Mouse (Mus musculus) testis, adult 2 months (tissue): ENCODE data around the gene Adgrv1.

Experiments used
- CTCF ChIP-seq: fragments of 200-500 bp; IDR thresholded peaks from 2 replicates; pipeline ENCODE4 v1.5.1; 2012; ENCODE audit warnings: low read depth, mild to moderate bottlenecking, inconsistent platforms, low read length, moderate library complexity; ENCODE audit not compliant: control insufficient read depth, insufficient read depth, insufficient replicate concordance
- POLR2A ChIP-seq: fragments of 200-500 bp; IDR thresholded peaks from 2 replicates; pipeline ENCODE4 v1.6.1; 2012; ENCODE audit warnings: low read depth, mild to moderate bottlenecking, inconsistent platforms, low read length, moderate library complexity; ENCODE audit not compliant: control insufficient read depth

- TF ChIP-seq CTCF, result no peak
- no peak for TF ChIP-seq POLR2A
Measured at GRCm38 (mm10) chr13:81347261-81347980, 285.5 kb downstream of the Adgrv1 start.
